Mouse (Mus musculus): ENCODE measurements at regions not wholly inside any gene's neighbourhood (a gene's known extent, or its start where the extent isn't known, plus 50 kb on each side); places are given as distances from the start of the nearest gene placed in this dataset.

GRCm38 (mm10) chr8:44042572-44043355 lies 332.9 kb upstream of the Adam34 start:
- TF ChIP-seq CTCF (IDR thresholded peaks at IDR 0.05; ENCODE audit: low read depth, low read length) (no peak), POLR2AphosphoS5 (IDR thresholded peaks at IDR 0.05; ENCODE audit: insufficient replicate concordance, low read depth, low read length) (no peak), TAL1 (conservative IDR thresholded peaks at IDR 0.05; ENCODE audit: low read depth, low read length) (no peak), GATA2 (IDR thresholded peaks at IDR 0.05; ENCODE audit: borderline replicate concordance, low read depth, low read length) (no peak)
